Mouse (Mus musculus) cerebellum, adult 9-10 months (tissue): ENCODE measurements around the gene Plxna3.
"Not testable (repeated sequence)": the region's sequence is repeated elsewhere in the genome, so short reads cannot be mapped to it uniquely, and the experiment has no call there.

ENCODE experiments used
- DNase-seq: peaks from one replicate; pipeline ENCODE4 v3.0.0; 2022

The Plxna3 gene

GRCm38 (mm10) chrX:74328725-74329161 lies at the start of gene Plxna3:
Plxna3 (plus strand) TSS chrX:74329066.
- peak; percentile 66 for DNase-seq

GRCm38 (mm10) chrX:74281041-74281731 lies 47.7 kb upstream of the Plxna3 start:
- no peak for DNase-seq

- peak; percentile 76 for DNase-seq
These were observed 47.0 kb upstream of the Plxna3 start, which contains the start of the genes Taz and Dnase1l1 for GRCm38 (mm10) chrX:74281732-74282394. Taz (plus strand) TSS chrX:74281912. Dnase1l1 (minus strand) TSS chrX:74282337.

GRCm38 (mm10) chrX:74282395-74283091 lies 46.3 kb upstream of the Plxna3 start:
- peak; percentile 84 for DNase-seq

- DNase-seq = no peak
These were observed 45.8 kb upstream of the Plxna3 start for GRCm38 (mm10) chrX:74283092-74283437.

GRCm38 (mm10) chrX:74293431-74293830 lies 35.4 kb upstream of the Plxna3 start:
- DNase-seq = no peak

GRCm38 (mm10) chrX:74296538-74297448 lies 32.1 kb upstream of the Plxna3 start, which contains the start of gene Atp6ap1:
Atp6ap1 (plus strand) TSS chrX:74297097.
- DNase-seq = peak; percentile 95

GRCm38 (mm10) chrX:74298348-74298747 lies 30.5 kb upstream of the Plxna3 start:
- no peak for DNase-seq

GRCm38 (mm10) chrX:74299721-74300120 lies 29.1 kb upstream of the Plxna3 start:
- no peak for DNase-seq

GRCm38 (mm10) chrX:74304867-74305700 lies 23.8 kb upstream of the Plxna3 start, which contains the start of gene Gdi1:
Gdi1 (plus strand) TSS chrX:74304998.
- peak; percentile 76 for DNase-seq

GRCm38 (mm10) chrX:74312540-74313464 lies 16.1 kb upstream of the Plxna3 start, which contains the start of gene Fam50a:
Fam50a (plus strand) TSS chrX:74313033.
- DNase-seq = peak; percentile 84

- DNase-seq = no peak
These were observed 377 bp downstream of the Plxna3 start for GRCm38 (mm10) chrX:74329215-74329671.

- peak; percentile 43 for DNase-seq
These were observed 1.5 kb downstream of the Plxna3 start for GRCm38 (mm10) chrX:74330166-74330930.

- DNase-seq = no peak
These were observed 24.0 kb downstream of the Plxna3 start for GRCm38 (mm10) chrX:74352645-74353466.

GRCm38 (mm10) chrX:74353467-74353770 lies 24.6 kb downstream of the Plxna3 start, which contains the start of gene Lage3:
Lage3 (minus strand) TSS chrX:74353618.
- peak; percentile 81 for DNase-seq

- not testable (repeated sequence) for DNase-seq
These were observed 28.2 kb downstream of the Plxna3 start for GRCm38 (mm10) chrX:74357069-74357468.

GRCm38 (mm10) chrX:74359171-74359570 lies 30.3 kb downstream of the Plxna3 start:
- DNase-seq = no peak

GRCm38 (mm10) chrX:74367512-74367911 lies 38.6 kb downstream of the Plxna3 start:
- DNase-seq = no peak
